Mouse (Mus musculus) inflammation-experienced regulatory T-cells, adult 6 months (primary cell): ENCODE measurements around the gene Rbm47. TPM values are rescaled to one million over a fixed set of nuclear protein-coding genes. Genes with fewer than 3 reads are reported as not detected.
A peak's percentile ranks its signal among the peaks of the same experiment; 100 is the strongest.
"Not testable (repeated sequence)": the region's sequence is repeated elsewhere in the genome, so short reads cannot be mapped to it uniquely, and the experiment has no call there.

Experiments used
- ATAC-seq: one replicate; pipeline ENCODE4 v1.8.0; 2017
- polyA plus RNA-seq, 3 experiments: library from polyadenylated mRNA; unstranded; fragments of 100-300 nt; shearing (Covaris generic); gene quantifications; one replicate each; pipeline ENCODE4 v1.2.1; 2017

The Rbm47 gene
- polyA plus RNA-seq, 3 experiments from 2014 or later = 0.71 to 8.2 (median 1.2) TPM

- no peak for ATAC-seq
These were observed 158.5 kb downstream of the Rbm47 start for GRCm38 (mm10) chr5:66014437-66014836.

- ATAC-seq = no peak
These were observed 158.9 kb downstream of the Rbm47 start for GRCm38 (mm10) chr5:66013999-66014398.

GRCm38 (mm10) chr5:66008245-66008967 lies 164.5 kb downstream of the Rbm47 start:
- ATAC-seq = peak; percentile 41

GRCm38 (mm10) chr5:66005041-66005678 lies 167.8 kb downstream of the Rbm47 start:
- ATAC-seq = no peak

GRCm38 (mm10) chr5:66004134-66004925 lies 168.6 kb downstream of the Rbm47 start, which contains the start of gene 9130230L23Rik:
TSS of gene 9130230L23Rik (minus strand) at chr5:66004285.
- ATAC-seq = no peak

GRCm38 (mm10) chr5:66001232-66001631 lies 171.7 kb downstream of the Rbm47 start:
- no peak for ATAC-seq

GRCm38 (mm10) chr5:66000567-66001125 lies 172.3 kb downstream of the Rbm47 start:
- ATAC-seq = no peak

- no peak for ATAC-seq
These were observed 172.8 kb downstream of the Rbm47 start for GRCm38 (mm10) chr5:66000074-66000473.

- no peak for ATAC-seq
These were observed 173.8 kb downstream of the Rbm47 start for GRCm38 (mm10) chr5:65999106-65999505.

GRCm38 (mm10) chr5:65997813-65998212 lies 175.1 kb downstream of the Rbm47 start:
- ATAC-seq = no peak

- no peak for ATAC-seq
These were observed 178.3 kb downstream of the Rbm47 start for GRCm38 (mm10) chr5:65994643-65995042.

- ATAC-seq = no peak
These were observed 181.7 kb downstream of the Rbm47 start for GRCm38 (mm10) chr5:65991191-65991590.

GRCm38 (mm10) chr5:65987004-65987403 lies 185.9 kb downstream of the Rbm47 start:
- ATAC-seq = not testable (repeated sequence)

GRCm38 (mm10) chr5:65986426-65986825 lies 186.5 kb downstream of the Rbm47 start:
- ATAC-seq = no peak

- no peak for ATAC-seq
These were observed 197.2 kb downstream of the Rbm47 start for GRCm38 (mm10) chr5:65975731-65976130.

- ATAC-seq = no peak
These were observed 199.7 kb downstream of the Rbm47 start for GRCm38 (mm10) chr5:65973189-65973588.

- ATAC-seq = no peak
These were observed 204.9 kb downstream of the Rbm47 start for GRCm38 (mm10) chr5:65968004-65968403.

GRCm38 (mm10) chr5:65967091-65967490 lies 205.8 kb downstream of the Rbm47 start:
- ATAC-seq = no peak

Other genes with a start within 250 kb of the Rbm47 start
- 1 to 10 TPM in 2 of 3 experiments, not detected in 1; 1.6 to 2.0 TPM for gene Chrna9, start 238.2 kb downstream of the Rbm47 start, polyA plus RNA-seq
- gene 9130230L23Rik, start 168.8 kb downstream of the Rbm47 start, polyA plus RNA-seq = under 1 TPM in 2 of 3 experiments, not detected in 1; 0.88 to 0.96 TPM
- 1 to 10 TPM in 2 of 3 experiments, not detected in 1; 1.1 to 1.9 TPM for gene Nsun7, start 86.8 kb upstream of the Rbm47 start, polyA plus RNA-seq